20 mouse cellular contexts compared by ENCODE assay signal in the genomic region with DNA sequence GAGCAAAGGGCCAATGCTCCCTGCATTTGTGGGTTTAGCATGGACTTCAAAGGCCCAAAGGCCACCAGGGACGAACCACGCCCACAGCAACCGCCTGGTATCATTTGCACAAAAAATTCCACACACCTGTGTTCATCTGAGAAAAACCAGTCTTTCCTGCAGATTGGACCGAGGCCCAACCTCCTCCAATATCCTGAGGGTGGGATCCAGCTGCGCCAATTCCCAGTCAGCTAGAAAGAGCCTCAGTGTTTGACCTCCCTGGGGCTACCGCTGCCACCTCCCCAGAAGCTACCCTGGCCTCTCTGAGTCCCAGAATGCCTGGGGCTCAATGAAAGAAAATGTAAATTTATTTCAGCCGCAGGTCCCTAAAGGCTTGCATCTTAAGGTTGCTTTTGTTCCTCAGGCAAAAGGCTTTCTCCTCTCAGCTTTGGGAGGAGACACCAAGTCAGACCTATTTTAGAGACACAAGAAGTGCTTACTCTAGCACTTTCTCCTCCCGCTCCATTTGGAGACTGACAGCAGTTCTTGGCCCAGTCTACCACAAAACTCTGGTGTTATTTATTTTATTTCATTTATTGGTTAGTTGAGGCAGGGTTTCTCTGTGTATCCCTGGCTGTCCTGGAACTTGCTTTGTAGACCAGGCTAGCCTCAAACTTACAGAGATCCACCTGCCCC.
DNase-seq lines count a peak whose midpoint lies in the region; ATAC-seq and TF ChIP-seq lines count a peak whose summit lies in the region.
"Had no signal": no experiment of that assay in that cellular context is flagged by ENCODE, and none has a peak within 500 bp of the region (broad histone marks: within the 10 kb centered on the region; RNA-seq: fewer than 3 reads in every experiment).

No protein-coding gene starts in this region.

- H3K36me3 ChIP-seq in hindbrain, embryonic 12.5 days, result no peaks in the 10 kb centered on the region
- no peaks in the 10 kb centered on the region for H3K36me3 ChIP-seq in hindbrain, embryonic 16.5 days (ENCODE audit: control insufficient read depth, insufficient read depth, low read length)
- H3K36me3 ChIP-seq in midbrain, embryonic 14.5 days (ENCODE audit: control insufficient read depth, insufficient read depth, low read length), result no peaks in the 10 kb centered on the region
- H3K36me3 ChIP-seq in midbrain, embryonic 11.5 days (ENCODE audit: control insufficient read depth, insufficient read depth, low read length), result no peaks in the 10 kb centered on the region
- H3K36me3 ChIP-seq in embryonic facial prominence, embryonic 13.5 days, result no peaks in the 10 kb centered on the region
- no peaks in the 10 kb centered on the region for H3K36me3 ChIP-seq in stomach, postnatal 0 days (ENCODE audit: control insufficient read depth, insufficient read depth, low read length)
- H3K36me3 ChIP-seq: embryonic facial prominence, embryonic 12.5 days; forebrain, embryonic 12.5 days; heart, embryonic 13.5 days; neural tube, embryonic 15.5 days had no signal

- WGBS in hindbrain, embryonic 12.5 days, result 23% methylated on average over 8 of the region's 8 CpGs
- 18% methylated on average over 8 of the region's 8 CpGs for WGBS in hindbrain, embryonic 16.5 days
- WGBS in midbrain, embryonic 14.5 days, result 17% methylated on average over 8 of the region's 8 CpGs
- 23% methylated on average over 8 of the region's 8 CpGs for WGBS in midbrain, embryonic 11.5 days
- WGBS in embryonic facial prominence, embryonic 13.5 days, result 21% methylated on average over 8 of the region's 8 CpGs
- WGBS in stomach, postnatal 0 days, result 39% methylated on average over 8 of the region's 8 CpGs

- H3K9ac ChIP-seq in hindbrain, embryonic 12.5 days, result no peak overlapping the region
- H3K9ac ChIP-seq in hindbrain, embryonic 16.5 days (ENCODE audit: low read depth, low read length), result no peak overlapping the region
- H3K9ac ChIP-seq in midbrain, embryonic 14.5 days (replicated peaks; ENCODE audit: low read length), result no peak overlapping the region
- no peak overlapping the region for H3K9ac ChIP-seq in midbrain, embryonic 11.5 days (ENCODE audit: low read length)
- H3K9ac ChIP-seq in embryonic facial prominence, embryonic 13.5 days, result no peak overlapping the region
- no peak overlapping the region for H3K9ac ChIP-seq in stomach, postnatal 0 days (ENCODE audit: low read length)
- H3K9ac ChIP-seq: embryonic facial prominence, embryonic 12.5 days; forebrain, embryonic 12.5 days; heart, embryonic 13.5 days; neural tube, embryonic 15.5 days had no signal

- H3K4me2 ChIP-seq in hindbrain, embryonic 12.5 days (replicated peaks), result no peak overlapping the region
- H3K4me2 ChIP-seq in hindbrain, embryonic 16.5 days (ENCODE audit: low read length), result no peak overlapping the region
- H3K4me2 ChIP-seq in midbrain, embryonic 14.5 days (ENCODE audit: low read length), result no peak overlapping the region
- no peak overlapping the region for H3K4me2 ChIP-seq in midbrain, embryonic 11.5 days
- no peak overlapping the region for H3K4me2 ChIP-seq in embryonic facial prominence, embryonic 13.5 days
- no peak overlapping the region for H3K4me2 ChIP-seq in stomach, postnatal 0 days (replicated peaks; ENCODE audit: low read depth)
- H3K4me2 ChIP-seq: embryonic facial prominence, embryonic 12.5 days; forebrain, embryonic 12.5 days; heart, embryonic 13.5 days; neural tube, embryonic 15.5 days had no signal

- H3K27me3 ChIP-seq in hindbrain, embryonic 12.5 days, result no peaks in the 10 kb centered on the region
- no peaks in the 10 kb centered on the region for H3K27me3 ChIP-seq in hindbrain, embryonic 16.5 days (replicated peaks; ENCODE audit: control insufficient read depth, insufficient read depth, low read length)
- no peaks in the 10 kb centered on the region for H3K27me3 ChIP-seq in midbrain, embryonic 14.5 days (ENCODE audit: control insufficient read depth, insufficient read depth, low read length)
- H3K27me3 ChIP-seq in midbrain, embryonic 11.5 days (ENCODE audit: control insufficient read depth, insufficient read depth, low read length), result no peaks in the 10 kb centered on the region
- no peaks in the 10 kb centered on the region for H3K27me3 ChIP-seq in embryonic facial prominence, embryonic 13.5 days
- no peaks in the 10 kb centered on the region for H3K27me3 ChIP-seq in stomach, postnatal 0 days (ENCODE audit: control insufficient read depth, insufficient read depth, low read length)
- H3K27me3 ChIP-seq: embryonic facial prominence, embryonic 12.5 days; forebrain, embryonic 12.5 days; heart, embryonic 13.5 days; megakaryocyte, embryonic 14.5 days; neural tube, embryonic 15.5 days had no signal

- no peak for TF ChIP-seq EP300 in stomach, postnatal 0 days (optimal IDR thresholded peaks at IDR 0.05)

- H3K4me1 ChIP-seq in hindbrain, embryonic 12.5 days, result peaks cover 19% of the 10 kb centered on the region
- H3K4me1 ChIP-seq in hindbrain, embryonic 16.5 days (ENCODE audit: control insufficient read depth, insufficient read depth, low read depth, low read length), result no peaks in the 10 kb centered on the region
- H3K4me1 ChIP-seq in midbrain, embryonic 14.5 days (ENCODE audit: control insufficient read depth, insufficient read depth, low read length), result peaks cover 7% of the 10 kb centered on the region; the same call in 1 of the 2 replicates
- H3K4me1 ChIP-seq in midbrain, embryonic 11.5 days (ENCODE audit: control insufficient read depth, insufficient read depth, low read length), result peaks cover 8% of the 10 kb centered on the region
- H3K4me1 ChIP-seq in embryonic facial prominence, embryonic 13.5 days, result peaks cover 19% of the 10 kb centered on the region
- H3K4me1 ChIP-seq in stomach, postnatal 0 days (replicated peaks; ENCODE audit: control insufficient read depth, insufficient read depth), result peaks cover 5% of the 10 kb centered on the region; the same call in 1 of the 2 replicates
- H3K4me1 ChIP-seq: megakaryocyte, embryonic 14.5 days; neural tube, embryonic 15.5 days had no signal

- H3K4me3 ChIP-seq in hindbrain, embryonic 12.5 days, result no peak overlapping the region
- H3K4me3 ChIP-seq in hindbrain, embryonic 16.5 days (ENCODE audit: low read length), result no peak overlapping the region
- H3K4me3 ChIP-seq in midbrain, embryonic 14.5 days (replicated peaks; ENCODE audit: low read depth, low read length), result no peak overlapping the region
- H3K4me3 ChIP-seq in midbrain, embryonic 11.5 days (ENCODE audit: low read depth, low read length), result no peak overlapping the region
- no peak overlapping the region for H3K4me3 ChIP-seq in embryonic facial prominence, embryonic 13.5 days
- H3K4me3 ChIP-seq in stomach, postnatal 0 days (ENCODE audit: low read depth, low read length), result no peak overlapping the region
- H3K4me3 ChIP-seq: embryonic facial prominence, embryonic 12.5 days; forebrain, embryonic 12.5 days; heart, embryonic 13.5 days; megakaryocyte, embryonic 14.5 days; neural tube, embryonic 15.5 days had no signal

- H3K27ac ChIP-seq in hindbrain, embryonic 12.5 days, result 0 out of 2 replicates have a peak overlapping the region, but pooled peaks have one; percentile 36
- H3K27ac ChIP-seq in hindbrain, embryonic 16.5 days (ENCODE audit: low read depth, low read length), result no peak overlapping the region
- no peak overlapping the region for H3K27ac ChIP-seq in midbrain, embryonic 14.5 days (replicated peaks; ENCODE audit: low read depth, low read length)
- no peak overlapping the region for H3K27ac ChIP-seq in midbrain, embryonic 11.5 days (ENCODE audit: low read depth, low read length)
- H3K27ac ChIP-seq in embryonic facial prominence, embryonic 13.5 days, result 0 out of 2 replicates have a peak overlapping the region, but pooled peaks have one; percentile 18
- no peak overlapping the region for H3K27ac ChIP-seq in stomach, postnatal 0 days (replicated peaks)
- H3K27ac ChIP-seq: embryonic facial prominence, embryonic 12.5 days; forebrain, embryonic 12.5 days; heart, embryonic 13.5 days; neural tube, embryonic 15.5 days had no signal

- peak; percentile 35 for DNase-seq in midbrain, embryonic 14.5 days
- DNase-seq in midbrain, embryonic 11.5 days (ENCODE audit: low spot score, missing footprints), result no peak
- peak; percentile 67 for DNase-seq in stomach, postnatal 0 days (ENCODE audit: low spot score)
- DNase-seq in natural killer cell, adult 2 months (ENCODE audit: low spot score in 2 of 2), result no peak
- no peak for DNase-seq in ovary, postnatal 10 days (ENCODE audit: low spot score)
- DNase-seq: cerebellum, postnatal 10 days; heart, postnatal 4 days; kidney, adult 2 months; left cerebral cortex, postnatal 4 days; right cerebral cortex, adult 18-20 months; thymus, postnatal 36 days had no signal

- no peaks in the 10 kb centered on the region for H3K9me3 ChIP-seq in hindbrain, embryonic 12.5 days (replicated peaks)
- no peaks in the 10 kb centered on the region for H3K9me3 ChIP-seq in hindbrain, embryonic 16.5 days (ENCODE audit: control insufficient read depth, low read length)
- H3K9me3 ChIP-seq in midbrain, embryonic 14.5 days (ENCODE audit: control insufficient read depth, low read length), result no peaks in the 10 kb centered on the region
- H3K9me3 ChIP-seq in midbrain, embryonic 11.5 days (ENCODE audit: control insufficient read depth, low read length), result no peaks in the 10 kb centered on the region
- no peaks in the 10 kb centered on the region for H3K9me3 ChIP-seq in embryonic facial prominence, embryonic 13.5 days
- H3K9me3 ChIP-seq in stomach, postnatal 0 days (ENCODE audit: control insufficient read depth, low read length), result no peaks in the 10 kb centered on the region
- H3K9me3 ChIP-seq: embryonic facial prominence, embryonic 12.5 days; forebrain, embryonic 12.5 days; heart, embryonic 13.5 days; neural tube, embryonic 15.5 days had no signal

- no peak for TF ChIP-seq CTCF in stomach, postnatal 0 days (IDR thresholded peaks at IDR 0.05; ENCODE audit: low read depth)

- ATAC-seq in hindbrain, embryonic 12.5 days (ENCODE audit: low FRiP score), result no peak
- ATAC-seq in hindbrain, embryonic 16.5 days, result no peak
- ATAC-seq in midbrain, embryonic 14.5 days (ENCODE audit: low FRiP score, low TSS enrichment), result no peak
- no peak for ATAC-seq in midbrain, embryonic 11.5 days (ENCODE audit: low FRiP score)
- ATAC-seq in embryonic facial prominence, embryonic 13.5 days (ENCODE audit: insufficient number of reproducible peaks, insufficient read depth, low FRiP score, low TSS enrichment, low read depth), result no peak
- 0 out of 2 replicates have a peak, but pooled peaks have one; percentile 14 for ATAC-seq in stomach, postnatal 0 days (ENCODE audit: low FRiP score, low TSS enrichment)
- ATAC-seq: activated CD4-positive, CD25-positive, alpha-beta regulatory T cell, adult 4 months had no signal

Comparison
In these comparisons a context has a peak if more than half of its experiments do, and no peak if none do; other contexts are left out.
1. H3K27ac ChIP-seq: peak in hindbrain, embryonic 12.5 days (single experiment) and embryonic facial prominence, embryonic 13.5 days (single experiment); none in hindbrain, embryonic 16.5 days (single experiment), midbrain, embryonic 14.5 days (single experiment), midbrain, embryonic 11.5 days (single experiment) and stomach, postnatal 0 days (single experiment).
2. DNase-seq: peak in midbrain, embryonic 14.5 days (single experiment) and stomach, postnatal 0 days (single experiment); none in midbrain, embryonic 11.5 days (single experiment), natural killer cell, adult 2 months (0 of 2) and ovary, postnatal 10 days (single experiment).